Mouse (Mus musculus) hindbrain, embryonic 16.5 days (tissue): ENCODE measurements around the gene Tbc1d17. TPM values are rescaled to one million over a fixed set of nuclear protein-coding genes. Genes with fewer than 3 reads are reported as not detected.

Source experiments
- ATAC-seq: fragments of 200-750 bp; cut with Nextera tagmentation; 2 replicates; pipeline ENCODE4 v1.8.0; 2017; ENCODE audit warnings: moderate TSS enrichment, moderate library complexity
- H3K27ac ChIP-seq: fragments of 300-500 bp; sonication (generic); 2 replicates; pipeline ENCODE4 v1.5.1; 2014; ENCODE audit warnings: low read depth, mild to moderate bottlenecking, control low read depth, low read length, moderate library complexity
- H3K27me3 ChIP-seq: fragments of 300-500 bp; sonication (generic); replicated peaks from 2 replicates; pipeline ENCODE4 v1.6.1; 2014; ENCODE audit warnings: low read length; ENCODE audit not compliant: control insufficient read depth, insufficient read depth
- H3K36me3 ChIP-seq: fragments of 300-500 bp; sonication (generic); 2 replicates; pipeline ENCODE4 v1.6.1; 2014; ENCODE audit warnings: mild to moderate bottlenecking, low read length, moderate library complexity, mixed read lengths; ENCODE audit not compliant: control insufficient read depth, insufficient read depth
- H3K4me1 ChIP-seq: fragments of 300-500 bp; sonication (generic); 2 replicates; pipeline ENCODE4 v1.6.1; 2014; ENCODE audit warnings: low read depth, low read length; ENCODE audit not compliant: control insufficient read depth, insufficient read depth
- H3K4me2 ChIP-seq: fragments of 300-500 bp; sonication (generic); 2 replicates; pipeline ENCODE4 v1.6.1; 2014; ENCODE audit warnings: mild to moderate bottlenecking, low read length, control low read depth, moderate library complexity
- H3K4me3 ChIP-seq: fragments of 300-500 bp; sonication (generic); 2 replicates; pipeline ENCODE4 v1.5.1; 2014; ENCODE audit warnings: mild to moderate bottlenecking, low read length, control low read depth, moderate library complexity
- H3K9ac ChIP-seq: fragments of 300-500 bp; sonication (generic); 2 replicates; pipeline ENCODE4 v1.6.1; 2014; ENCODE audit warnings: low read depth, mild to moderate bottlenecking, control low read depth, low read length, moderate library complexity
- H3K9me3 ChIP-seq: fragments of 300-500 bp; sonication (generic); 2 replicates; pipeline ENCODE4 v1.6.1; 2014; ENCODE audit warnings: mild to moderate bottlenecking, low read length, moderate library complexity; ENCODE audit not compliant: control insufficient read depth
- WGBS: fragments of 180-500 bp; shearing (Covaris S2); extraction: QIAGEN DNeasy Blood & Tissue Kit; methylation state at CpG from one replicate; pipeline ENCODE4 v1.1.7; 2014; 5-methylcytosine and 5-hydroxymethylcytosine counted together
- microRNA counts: library from miRNA; unstranded; fragments of <30 nt; microRNA quantifications from one replicate; lab custom pipeline; 2016
- microRNA-seq: library from miRNA; unstranded; fragments of <30 nt; microRNA quantifications from one replicate; pipeline ENCODE4, GENCODE M21; 2017
- polyA plus RNA-seq: library from polyadenylated mRNA; unstranded; fragments of >200 nt; fragmentation: Nextera tagmentation; extraction: Ambion mirVana; gene quantifications from 2 replicates; pipeline ENCODE4 v1.2.1, GENCODE M21; 2015

Gene Tbc1d17
- polyA plus RNA-seq, 1 experiment from 2014 or later, result 112 TPM

GRCm38 (mm10) chr7:44809466-44809865 is 39.4 kb downstream of the Tbc1d17 start:
- Histone ChIP-seq H3K27ac (no peak overlapping the region), H3K4me2 (no peak overlapping the region), H3K9ac (no peak overlapping the region), H3K4me3 (no peak overlapping the region), H3K4me1 (no peaks in the 10 kb centered on the region), H3K9me3 (no peaks in the 10 kb centered on the region), H3K36me3 (no peaks in the 10 kb centered on the region), H3K27me3 (no peaks in the 10 kb centered on the region; the same call in 1 of the 2 replicates)
- 94% methylated on average over 3 of the region's 3 CpGs for WGBS
- no peak for ATAC-seq

GRCm38 (mm10) chr7:44808927-44809326 is 40.0 kb downstream of the Tbc1d17 start:
- Histone ChIP-seq H3K9me3 (no peaks in the 10 kb centered on the region), H3K4me2 (no peak overlapping the region), H3K27me3 (no peaks in the 10 kb centered on the region; the same call in 1 of the 2 replicates), H3K9ac (no peak overlapping the region), H3K4me1 (no peaks in the 10 kb centered on the region), H3K4me3 (no peak overlapping the region), H3K36me3 (no peaks in the 10 kb centered on the region), H3K27ac (no peak overlapping the region)
- ATAC-seq, result no peak
- WGBS, result 95% methylated on average over 2 of the region's 2 CpGs

- 84% methylated on average over 6 of the region's 6 CpGs for WGBS
- Histone ChIP-seq H3K4me3 (no peak overlapping the region), H3K4me2 (no peak overlapping the region), H3K9ac (no peak overlapping the region), H3K27me3 (no peaks in the 10 kb centered on the region), H3K27ac (no peak overlapping the region), H3K36me3 (no peaks in the 10 kb centered on the region), H3K9me3 (no peaks in the 10 kb centered on the region), H3K4me1 (no peaks in the 10 kb centered on the region)
- ATAC-seq, result no peak
These were observed 56.1 kb downstream of the Tbc1d17 start for GRCm38 (mm10) chr7:44792781-44793180.

- 66% methylated on average over 4 of the region's 4 CpGs for WGBS
- H3K4me3 ChIP-seq, result no peak overlapping the region
These were observed 58.8 kb downstream of the Tbc1d17 start for GRCm38 (mm10) chr7:44790066-44790465.

GRCm38 (mm10) chr7:44789531-44789930 is 59.3 kb downstream of the Tbc1d17 start:
- Histone ChIP-seq H3K4me1 (no peaks in the 10 kb centered on the region), H3K9me3 (no peaks in the 10 kb centered on the region), H3K4me3 (no peak overlapping the region), H3K27me3 (no peaks in the 10 kb centered on the region), H3K4me2 (no peak overlapping the region), H3K9ac (no peak overlapping the region), H3K36me3 (no peaks in the 10 kb centered on the region), H3K27ac (no peak overlapping the region)
- 72% methylated on average over 3 of the region's 3 CpGs for WGBS
- ATAC-seq, result no peak

More at GRCm38 (mm10) chr7:44790066-44790465, 58.8 kb downstream of the Tbc1d17 start:
- no peaks in the 10 kb centered on the region for H3K36me3 ChIP-seq
- no peak overlapping the region for H3K27ac ChIP-seq
- H3K9me3 ChIP-seq, result no peaks in the 10 kb centered on the region
- H3K4me1 ChIP-seq, result no peaks in the 10 kb centered on the region
- H3K4me2 ChIP-seq, result no peak overlapping the region
- H3K27me3 ChIP-seq, result no peaks in the 10 kb centered on the region
- H3K9ac ChIP-seq, result no peak overlapping the region
- no peak for ATAC-seq

MicroRNAs encoded within 50 kb of the gene (microRNA counts, 519-probe panel; counts per million panel counts)
- microRNA mmu-miR-707 (lab: Ali Mortazavi, UCI), result not detected

Small RNA genes within 50 kb of the gene (microRNA-seq; reads per million reads assigned to microRNA genes)
- 0.83 reads per million for gene Mir707

Other genes with a start within 250 kb of the Tbc1d17 start
- gene Myh14, start 178.2 kb downstream of the Tbc1d17 start, polyA plus RNA-seq, result 5.0 and 8.0 TPM in 2 replicates
- not detected in 2 replicates for gene Izumo2, start 140.3 kb downstream of the Tbc1d17 start, polyA plus RNA-seq
- 31.2 and 34.0 TPM in 2 replicates for gene Vrk3, start 100.7 kb downstream of the Tbc1d17 start, polyA plus RNA-seq
- gene Zfp473, start 98.0 kb downstream of the Tbc1d17 start, polyA plus RNA-seq, result 1.1 and 1.4 TPM in 2 replicates
- gene Nup62, start 33.0 kb downstream of the Tbc1d17 start, polyA plus RNA-seq, result 42.5 and 51.6 TPM in 2 replicates
- 0.80 and 1.7 TPM in 2 replicates for gene Il4i1, start 32.7 kb downstream of the Tbc1d17 start, polyA plus RNA-seq
- 2.7 and 2.9 TPM in 2 replicates for gene Atf5, start 32.4 kb downstream of the Tbc1d17 start, polyA plus RNA-seq
- 90.7 and 92.8 TPM in 2 replicates for gene Akt1s1, start 88 bp downstream of the Tbc1d17 start, polyA plus RNA-seq
- 30.1 and 34.0 TPM in 2 replicates for gene Pnkp, start 8.1 kb upstream of the Tbc1d17 start, polyA plus RNA-seq
- 389 and 459 TPM in 2 replicates for gene Ptov1, start 20.7 kb upstream of the Tbc1d17 start, polyA plus RNA-seq
- gene Med25, start 43.6 kb upstream of the Tbc1d17 start, polyA plus RNA-seq, result 136 and 158 TPM in 2 replicates
- 18.1 and 19.6 TPM in 2 replicates for gene Fuz, start 47.0 kb upstream of the Tbc1d17 start, polyA plus RNA-seq
- 128 and 133 TPM in 2 replicates for gene Ap2a1, start 80.4 kb upstream of the Tbc1d17 start, polyA plus RNA-seq
- gene Tsks, start 94.1 kb upstream of the Tbc1d17 start, polyA plus RNA-seq, result 0.15 TPM in 1 of 2 replicates, not detected in the other
- gene Cpt1c, start 125.8 kb upstream of the Tbc1d17 start, polyA plus RNA-seq, result 58.6 and 59.7 TPM in 2 replicates
- 629 and 637 TPM in 2 replicates for gene Prmt1, start 137.5 kb upstream of the Tbc1d17 start, polyA plus RNA-seq
- gene Irf3, start 148.6 kb upstream of the Tbc1d17 start, polyA plus RNA-seq, result 63.5 and 65.4 TPM in 2 replicates
- 10.2 and 15.7 TPM in 2 replicates for gene Bcl2l12, start 149.6 kb upstream of the Tbc1d17 start, polyA plus RNA-seq
- gene Scaf1, start 167.3 kb upstream of the Tbc1d17 start, polyA plus RNA-seq, result 38.6 and 47.1 TPM in 2 replicates
- 13.1 and 16.7 TPM in 2 replicates for gene Rras, start 168.9 kb upstream of the Tbc1d17 start, polyA plus RNA-seq
- gene Prr12, start 203.8 kb upstream of the Tbc1d17 start, polyA plus RNA-seq, result 12.8 and 13.4 TPM in 2 replicates
- gene Nosip, start 213.3 kb upstream of the Tbc1d17 start, polyA plus RNA-seq, result 68.8 and 69.0 TPM in 2 replicates
- gene Prrg2, start 213.6 kb upstream of the Tbc1d17 start, polyA plus RNA-seq, result 15.7 and 16.7 TPM in 2 replicates
- gene Rcn3, start 243.1 kb upstream of the Tbc1d17 start, polyA plus RNA-seq, result 63.3 and 77.3 TPM in 2 replicates